Mouse (Mus musculus) thymus, postnatal 4 days (tissue): ENCODE measurements around the gene Atp8b4.
A peak's percentile ranks its signal among the peaks of the same experiment; 100 is the strongest.
"Not testable (repeated sequence)": the region's sequence is repeated elsewhere in the genome, so short reads cannot be mapped to it uniquely, and the experiment has no call there.

Experiments used
- DNase-seq: peaks from one replicate; pipeline ENCODE4 v3.0.0; 2021

Gene Atp8b4

DNA sequence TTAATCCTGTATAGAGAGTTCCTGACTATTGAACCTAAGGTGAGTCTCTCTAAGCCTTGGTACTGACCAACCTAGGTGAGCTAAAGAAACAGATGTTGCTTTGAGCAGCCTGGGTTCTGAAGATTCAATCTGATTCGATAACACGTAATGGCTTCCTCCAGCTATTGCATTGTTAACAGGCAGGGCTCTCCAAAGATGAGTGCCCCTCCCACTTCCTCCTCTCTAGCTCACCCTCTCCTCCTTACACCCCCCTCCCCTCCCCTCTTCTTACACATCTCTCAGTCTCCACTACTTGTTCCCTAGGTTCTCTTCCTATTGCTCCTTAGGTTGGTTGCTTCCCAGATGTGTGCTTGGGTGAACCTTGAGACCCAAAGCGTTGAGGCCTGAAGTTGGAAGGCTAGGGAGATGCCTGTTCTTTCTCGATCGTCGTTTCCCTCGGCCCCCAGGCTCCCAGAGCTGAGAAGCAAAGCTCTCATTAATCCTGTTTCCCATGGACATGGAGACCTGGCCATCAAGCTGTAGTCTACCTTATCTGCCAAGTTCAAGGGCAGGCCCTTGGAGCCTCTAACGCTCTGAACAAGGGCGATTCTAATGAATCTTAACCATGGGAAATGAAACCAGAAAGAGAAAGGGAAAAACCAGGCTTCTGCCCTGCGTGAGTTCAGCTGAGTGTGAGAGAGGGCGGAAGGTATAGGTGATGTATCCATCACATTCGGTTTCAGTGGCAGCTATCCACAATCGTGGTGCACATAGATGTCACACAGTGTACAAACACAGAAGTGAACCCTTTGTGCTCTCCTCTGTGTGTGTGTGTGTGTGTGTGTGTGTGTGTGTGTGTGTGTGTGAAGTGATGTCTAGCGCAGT, 4.4 kb downstream of the Atp8b4 start:
- DNase-seq = peak; percentile 36

DNA sequence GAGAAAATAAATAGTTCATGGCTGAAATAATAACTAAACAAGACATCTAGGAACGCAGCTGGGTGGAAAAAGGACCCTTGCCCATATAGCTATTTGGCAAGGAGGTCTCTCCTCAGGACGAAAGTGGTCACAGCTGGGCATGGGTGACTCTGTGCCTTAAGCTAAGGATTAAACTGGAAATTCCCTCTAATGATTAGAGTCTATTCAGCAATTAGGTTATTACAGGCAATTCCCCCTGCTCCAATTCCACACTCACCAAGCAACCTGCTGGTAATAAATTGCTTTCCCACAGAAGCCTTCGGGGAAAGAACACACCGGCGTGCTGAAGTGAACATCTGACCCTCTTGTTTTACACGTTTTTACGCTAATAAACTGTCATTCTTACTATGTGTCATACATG, 5.2 kb downstream of the Atp8b4 start:
- DNase-seq = no peak

DNA sequence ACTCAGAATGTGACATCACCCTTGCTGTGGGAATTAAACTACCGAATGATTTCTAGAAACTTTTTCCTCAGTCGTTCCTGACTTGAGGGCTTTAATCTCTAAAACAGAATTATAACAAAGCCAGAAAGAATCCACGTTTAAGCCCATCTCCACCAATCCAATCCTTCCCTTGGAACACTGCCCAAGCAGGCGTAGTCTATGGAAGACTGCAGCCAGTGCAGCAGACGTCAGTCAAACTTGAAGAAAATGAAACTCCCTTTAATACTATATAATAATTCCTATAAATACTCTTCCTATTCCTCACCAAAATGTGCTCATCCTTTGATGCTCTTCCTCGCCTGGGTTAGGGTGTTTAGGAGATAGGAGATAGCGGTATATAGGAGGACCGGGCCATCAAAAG, 7.2 kb downstream of the Atp8b4 start:
- DNase-seq = no peak

DNA sequence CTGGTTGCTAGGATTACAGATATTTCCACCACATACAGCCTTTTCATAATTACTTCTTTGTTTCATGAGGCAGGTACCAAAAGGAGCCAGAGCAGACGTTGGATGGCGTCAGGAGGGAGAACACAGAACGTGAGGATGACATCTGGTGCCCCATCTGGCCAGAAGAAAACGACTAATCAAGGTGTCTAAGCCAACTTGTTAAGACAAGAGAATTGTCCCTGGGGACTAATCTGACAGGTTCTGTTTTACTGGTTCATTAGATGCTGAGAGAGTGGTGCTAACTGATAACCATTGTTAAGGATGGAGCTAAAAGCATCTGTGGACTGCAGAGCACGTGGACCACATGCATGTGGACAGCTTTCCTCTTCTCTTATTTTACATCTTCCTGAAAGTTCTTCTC, 7.8 kb downstream of the Atp8b4 start:
- DNase-seq = no peak

DNA sequence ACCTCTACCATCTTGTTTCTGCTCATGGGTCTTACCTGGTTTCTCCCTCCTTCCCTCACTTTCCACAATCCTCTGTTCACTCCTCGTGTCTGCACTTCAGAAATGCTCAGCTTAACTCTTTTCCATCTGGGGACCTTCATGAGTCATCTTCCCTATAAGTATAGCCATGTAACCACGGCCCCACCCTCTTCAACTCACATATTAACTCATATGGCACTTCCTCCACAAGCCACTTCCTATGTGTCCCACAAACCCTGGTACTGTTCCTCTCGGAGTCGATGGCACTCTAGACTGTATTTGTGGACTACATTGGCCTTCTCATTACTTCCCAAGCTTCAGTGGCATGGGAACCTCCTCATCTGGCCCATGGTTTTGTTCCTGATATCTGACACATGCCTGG, 9.0 kb downstream of the Atp8b4 start:
- no peak for DNase-seq

DNA sequence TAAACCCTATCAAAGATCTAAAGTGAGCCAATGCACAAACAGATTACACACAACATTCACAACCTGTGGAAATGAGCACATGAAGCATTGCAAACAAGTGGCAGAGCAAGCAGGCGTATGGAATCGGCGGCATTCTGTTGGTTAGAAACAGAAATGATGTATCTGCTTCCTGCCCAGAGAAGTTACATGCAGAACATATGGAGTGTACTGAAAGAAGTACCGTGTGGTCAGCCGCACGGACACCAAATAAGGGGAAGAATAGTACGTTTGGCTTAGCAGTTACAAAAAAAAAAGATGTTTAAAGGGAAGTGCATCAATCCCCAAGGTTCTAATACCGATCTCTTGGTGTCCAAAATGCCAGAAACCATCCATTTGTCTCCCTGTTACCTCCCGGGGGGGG, 9.9 kb downstream of the Atp8b4 start:
- no peak for DNase-seq

DNA sequence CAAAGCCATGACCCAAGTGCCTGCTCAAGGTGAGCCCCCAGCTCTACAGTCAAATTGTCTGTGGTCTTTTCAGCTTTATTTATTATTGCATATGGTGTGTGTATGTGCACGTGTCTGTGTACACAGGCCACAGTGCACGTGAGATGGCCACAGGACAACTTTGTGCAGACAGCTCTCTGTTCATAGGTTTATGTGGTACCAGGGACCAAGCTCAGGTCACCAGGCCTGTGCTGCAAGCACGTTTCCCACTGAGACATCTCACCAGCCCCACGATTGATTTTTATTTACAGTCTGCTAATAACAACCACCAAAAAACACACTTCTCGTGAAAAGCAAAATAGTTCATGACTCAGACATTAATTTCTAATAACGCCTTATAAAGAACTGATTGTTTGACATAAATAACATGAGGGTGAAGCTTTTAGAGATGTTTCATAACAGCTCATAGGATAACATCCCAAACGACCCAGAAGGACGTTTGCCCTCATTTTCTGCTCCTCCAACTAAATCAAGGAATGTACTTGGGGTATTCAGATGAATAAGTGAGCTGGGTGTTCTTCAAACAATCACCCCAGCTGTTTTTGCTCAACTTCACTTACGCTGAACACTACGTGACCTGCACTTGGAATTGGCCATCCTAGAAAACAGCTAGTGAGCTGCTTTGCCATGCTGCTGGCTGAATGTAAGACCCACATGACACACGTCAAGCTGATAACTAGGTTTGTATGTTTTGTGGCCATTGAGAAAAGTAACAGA, 15.0 kb downstream of the Atp8b4 start:
- DNase-seq = no peak

DNA sequence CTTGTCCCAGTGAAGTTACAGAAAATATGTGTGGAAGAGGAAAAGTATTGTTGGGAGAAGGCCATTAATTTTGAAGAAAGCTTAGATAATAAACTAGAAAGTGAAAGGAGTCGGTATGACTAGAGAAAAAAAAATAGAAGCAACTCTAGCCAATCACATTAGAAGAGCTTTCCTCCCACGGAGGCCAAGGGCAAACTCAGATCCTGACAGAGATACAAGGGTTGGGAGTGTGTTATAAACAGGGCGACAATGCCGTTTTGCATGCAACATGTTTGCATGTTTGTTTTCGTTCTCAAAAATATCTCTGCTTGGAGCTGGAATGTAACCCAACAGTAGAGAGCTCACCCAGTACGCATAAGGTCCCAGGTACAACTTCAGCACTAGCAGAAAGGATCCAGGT, 17.1 kb downstream of the Atp8b4 start:
- no peak for DNase-seq

DNA sequence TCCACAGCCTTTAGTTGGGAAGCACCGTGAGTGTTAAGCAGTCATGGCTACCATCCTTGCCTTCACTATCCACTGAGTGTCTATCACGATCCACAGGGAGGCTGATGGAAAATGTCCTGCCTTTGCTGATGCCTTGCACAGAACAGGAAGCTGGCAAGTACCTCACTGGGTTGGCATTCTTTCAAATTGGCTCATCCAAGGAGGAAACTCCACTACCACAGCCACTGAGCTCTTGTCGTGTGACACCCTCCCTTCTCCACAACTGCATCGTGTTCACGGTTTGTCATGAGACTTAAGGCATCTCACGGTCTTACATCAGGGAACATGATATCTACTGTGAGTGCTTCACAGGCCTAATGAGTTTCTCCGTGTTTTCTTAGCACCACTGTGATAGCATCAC, 22.9 kb downstream of the Atp8b4 start:
- DNase-seq = no peak

DNA sequence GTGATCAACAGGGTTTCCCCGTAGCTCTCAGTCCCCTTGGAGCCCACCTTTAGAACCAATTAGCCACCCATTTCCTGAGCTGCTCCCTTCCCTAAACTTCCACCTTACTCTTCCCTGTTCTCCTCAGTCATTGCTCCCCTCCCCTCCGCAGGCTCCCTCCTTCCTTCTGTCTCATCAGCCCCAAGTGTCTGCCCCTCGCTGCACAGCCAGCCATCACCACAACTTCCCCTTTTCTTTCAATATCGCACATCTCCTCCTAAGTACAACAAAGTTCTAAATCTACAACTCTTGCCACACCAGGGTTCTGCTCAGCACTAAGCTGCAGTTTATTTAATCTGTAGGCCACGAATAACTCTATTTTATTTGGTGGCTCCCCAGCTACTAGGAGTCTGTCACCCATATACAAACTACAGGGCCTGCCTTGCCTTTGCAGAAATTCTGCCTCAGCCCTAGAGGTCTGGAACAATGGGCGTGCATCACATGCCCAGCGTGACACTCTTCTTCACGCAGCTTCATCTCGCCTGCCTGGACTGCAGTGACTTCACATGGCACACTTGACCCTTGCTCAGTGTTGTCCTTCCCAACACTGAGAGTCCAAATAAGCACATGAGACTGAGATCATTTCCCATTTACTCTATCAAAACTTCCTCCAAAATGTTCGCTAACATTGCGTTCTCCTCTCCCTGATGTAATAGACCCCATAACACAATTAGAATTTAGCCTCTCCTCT, 24.6 kb downstream of the Atp8b4 start:
- peak; percentile 47 for DNase-seq

DNA sequence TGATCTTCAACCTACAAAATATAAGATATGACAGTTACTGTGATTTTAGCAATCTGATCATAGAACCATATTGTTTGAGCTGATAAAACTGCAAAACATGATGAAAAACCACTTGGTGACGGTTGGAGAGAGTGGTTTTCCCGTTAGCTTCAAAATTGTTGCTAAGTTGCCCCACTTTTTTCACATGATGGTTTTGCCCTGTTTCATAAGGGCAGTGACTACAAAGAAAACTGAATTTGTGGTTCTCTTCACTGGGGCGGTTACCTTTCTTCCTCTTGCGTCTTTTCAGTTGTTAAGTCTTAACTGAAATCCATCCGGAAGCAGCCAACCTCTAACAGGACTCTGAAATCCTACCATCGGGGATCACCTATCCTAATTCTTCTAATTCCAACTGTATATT, 26.5 kb downstream of the Atp8b4 start:
- no peak for DNase-seq

DNA sequence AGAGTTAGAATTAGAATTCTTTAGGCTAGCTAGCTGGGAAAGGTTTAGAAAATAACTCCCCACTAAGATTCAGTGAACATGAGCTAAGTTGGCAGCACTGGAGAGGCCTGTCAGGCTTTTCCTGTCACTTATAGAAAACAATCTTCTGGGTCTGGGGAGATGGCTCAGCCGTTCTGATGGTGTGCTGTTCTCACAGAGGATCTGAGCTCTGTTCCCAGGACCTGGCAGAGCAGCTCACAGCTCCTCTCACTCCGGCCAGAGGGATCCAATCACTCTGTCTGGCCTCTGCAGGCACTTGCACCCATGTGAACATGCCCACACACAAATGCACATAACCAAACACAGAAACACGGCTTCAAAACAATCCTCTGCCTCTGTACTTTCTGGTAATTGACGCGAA, 27.6 kb downstream of the Atp8b4 start:
- DNase-seq = no peak

DNA sequence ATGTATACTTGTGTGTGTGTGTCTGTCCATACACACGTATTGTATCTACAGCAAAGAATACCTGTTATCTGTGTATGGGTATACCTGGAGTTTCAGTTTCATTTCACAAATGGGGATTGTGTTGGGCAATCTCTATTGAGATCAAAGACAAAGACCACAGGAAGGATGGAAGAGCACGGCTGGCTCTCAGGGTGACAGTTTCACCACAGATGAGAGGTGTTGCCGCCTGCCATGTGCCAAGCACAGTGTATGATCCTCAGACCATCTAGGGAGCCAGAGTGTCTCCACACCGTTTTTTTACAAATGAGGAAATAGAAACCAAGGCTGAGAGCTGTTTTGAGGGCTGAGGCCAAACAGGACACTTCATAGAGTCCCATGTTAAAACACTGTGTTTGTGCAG, 32.7 kb downstream of the Atp8b4 start:
- peak; percentile 40 for DNase-seq

DNA sequence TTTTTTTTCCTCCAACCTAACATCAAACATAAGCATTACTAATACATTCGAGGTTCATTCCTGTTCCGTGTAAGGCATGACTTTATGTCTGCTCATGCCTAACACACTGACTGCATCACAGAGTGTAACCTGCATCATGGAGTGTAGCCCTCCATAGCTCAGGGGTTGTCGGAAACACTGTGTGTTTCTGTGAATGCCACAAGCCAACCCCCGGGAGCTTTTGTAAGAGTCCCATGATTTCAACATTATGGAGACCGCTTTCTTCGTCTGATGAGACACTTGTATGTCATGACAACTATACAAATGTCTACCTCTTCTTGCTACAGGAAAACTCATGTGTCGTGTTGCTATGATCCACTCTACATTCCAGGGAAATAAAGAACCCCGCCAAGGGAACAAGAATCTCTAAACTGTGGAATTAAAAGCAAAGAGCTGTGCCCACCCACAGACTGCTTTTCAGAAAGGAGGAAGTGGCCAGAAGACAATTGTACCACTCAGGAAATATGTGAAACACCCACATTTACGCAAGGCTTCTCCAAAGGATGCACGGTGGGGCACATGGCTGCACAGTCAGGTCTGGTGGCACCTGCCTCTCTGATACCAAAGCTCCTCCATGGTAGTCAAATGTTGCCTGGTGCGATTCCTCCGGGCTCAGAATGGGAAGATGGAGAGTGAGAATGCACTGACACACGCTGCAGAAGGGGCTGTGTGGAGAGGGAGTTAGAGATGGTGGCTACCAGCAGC, 33.9 kb downstream of the Atp8b4 start:
- peak; percentile 53 for DNase-seq

DNA sequence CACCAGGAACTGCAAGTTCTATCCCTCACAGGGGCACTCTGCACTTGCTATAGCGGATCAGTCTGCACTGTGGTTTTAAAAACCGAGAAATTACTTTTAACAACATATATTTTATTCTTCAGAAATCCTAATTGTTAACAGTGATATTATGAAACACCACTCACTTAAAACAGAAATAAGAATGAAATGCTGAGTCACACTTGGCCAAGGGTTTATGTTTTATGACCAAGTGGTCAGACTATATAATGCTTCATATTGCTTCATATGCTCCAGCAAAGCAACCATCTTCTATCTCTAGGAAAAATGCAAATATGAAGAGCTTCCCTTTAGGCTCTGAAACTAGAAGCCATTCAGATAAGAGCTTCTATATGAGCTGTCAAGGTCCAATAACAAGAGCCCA, 41.8 kb downstream of the Atp8b4 start:
- DNase-seq = no peak

DNA sequence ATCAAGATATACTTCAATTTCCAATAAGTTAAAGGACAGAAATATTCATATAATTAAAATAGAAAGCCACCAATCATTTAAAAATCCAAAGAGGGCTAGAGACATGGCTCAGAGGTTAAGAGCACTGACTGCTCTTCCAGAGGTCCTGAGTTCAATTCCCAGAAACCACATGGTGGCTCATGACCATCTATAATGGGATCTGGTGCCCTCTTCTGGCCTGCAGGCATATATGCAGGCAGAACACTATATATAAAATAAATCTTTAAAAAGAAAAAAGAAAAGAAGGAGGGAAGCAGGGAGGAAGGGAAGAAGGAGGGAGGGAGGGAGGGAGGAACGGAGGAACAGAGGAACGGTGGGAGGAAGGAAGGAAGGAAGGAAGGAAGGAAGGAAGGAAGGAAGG, 42.7 kb downstream of the Atp8b4 start:
- DNase-seq = not testable (repeated sequence)

DNA sequence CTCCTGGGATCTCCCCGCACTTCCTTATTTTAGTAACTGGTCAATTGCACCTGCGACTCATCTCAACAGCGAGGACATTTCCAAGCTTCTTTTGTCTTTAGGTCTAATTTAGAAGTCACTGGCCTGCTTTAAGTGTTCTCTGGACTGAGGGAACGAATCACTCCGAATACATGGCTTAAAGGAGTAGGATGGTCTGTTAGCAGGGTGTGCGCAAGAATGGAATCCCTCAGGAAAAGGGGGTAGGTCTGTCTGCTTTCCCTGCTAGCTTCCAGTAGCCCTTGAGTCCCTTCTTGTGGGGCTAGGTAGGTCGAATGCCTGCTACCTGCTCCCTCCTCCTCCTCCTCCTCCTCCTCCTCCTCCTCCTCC, 49.6 kb downstream of the Atp8b4 start:
- no peak for DNase-seq

DNA sequence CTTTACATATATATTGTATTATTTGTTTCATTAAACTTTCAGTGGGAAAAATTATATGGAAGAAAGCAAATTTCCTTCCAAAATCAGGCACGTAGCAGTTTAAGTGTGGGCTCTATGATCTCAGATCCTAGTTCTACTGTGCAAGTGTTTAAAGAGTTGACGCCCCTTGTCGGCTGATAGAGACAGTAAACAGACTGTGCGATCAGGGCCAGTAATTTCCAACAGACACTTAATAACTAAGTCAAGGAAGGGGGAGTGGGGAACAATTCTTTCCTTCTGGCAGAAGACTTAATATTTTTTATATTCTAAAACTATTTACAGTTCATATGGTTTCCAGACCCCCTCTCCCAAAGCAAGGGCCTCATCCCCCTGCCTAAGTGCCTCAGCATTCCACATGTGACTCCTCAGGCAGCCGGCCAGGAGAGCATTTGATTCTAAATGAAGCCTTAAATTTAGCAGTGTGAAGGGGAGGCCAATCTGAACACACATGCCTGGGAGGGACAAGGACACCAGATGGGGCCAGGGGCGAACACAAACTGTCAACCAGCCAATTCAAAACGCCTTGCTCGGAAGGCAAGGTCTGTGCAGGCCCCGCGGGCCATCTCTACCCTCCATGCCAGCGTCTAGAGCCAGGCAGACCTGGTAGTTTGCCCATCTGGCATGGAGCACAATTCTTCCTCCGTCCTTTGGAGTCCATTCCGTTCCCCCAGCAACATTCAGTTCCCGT, 50.1 kb downstream of the Atp8b4 start:
- DNase-seq = no peak

DNA sequence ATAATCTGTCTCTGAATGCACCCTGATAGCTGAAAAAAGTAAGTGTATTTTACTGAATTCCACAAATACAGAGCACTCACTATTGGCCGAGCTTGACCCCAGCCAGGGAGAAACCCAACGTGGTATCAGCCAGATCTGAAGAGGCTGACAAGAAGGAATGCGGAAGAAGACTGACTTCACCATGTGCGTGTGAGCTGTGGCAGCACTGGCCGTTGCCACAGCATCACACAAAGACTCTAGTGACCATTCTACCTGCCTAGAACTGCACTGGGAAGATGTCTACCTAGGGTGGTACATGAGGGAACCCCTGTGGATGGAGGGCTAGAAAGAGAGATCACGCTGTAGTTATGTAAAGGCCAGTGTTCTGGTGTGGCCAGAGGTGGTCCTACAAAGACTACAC, 55.4 kb downstream of the Atp8b4 start:
- DNase-seq = no peak

DNA sequence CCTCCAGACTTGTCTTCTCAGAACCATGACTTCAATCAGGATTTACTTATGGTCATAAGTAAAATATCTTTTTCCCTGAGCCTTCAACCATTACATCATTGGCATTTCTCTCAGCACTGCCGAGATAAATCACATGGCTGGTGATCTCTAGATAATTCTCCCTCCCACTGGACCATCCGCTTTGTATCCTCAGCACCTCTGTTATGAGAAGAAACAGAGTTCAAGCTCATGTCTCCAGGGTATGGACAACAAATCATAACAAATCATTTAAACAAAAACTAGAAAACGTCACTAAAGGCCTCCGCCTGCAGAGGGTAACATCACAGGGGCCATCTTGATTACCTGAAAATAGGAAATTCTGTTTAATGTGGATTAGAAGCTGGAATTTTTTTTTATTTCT, 58.9 kb downstream of the Atp8b4 start:
- no peak for DNase-seq

DNA sequence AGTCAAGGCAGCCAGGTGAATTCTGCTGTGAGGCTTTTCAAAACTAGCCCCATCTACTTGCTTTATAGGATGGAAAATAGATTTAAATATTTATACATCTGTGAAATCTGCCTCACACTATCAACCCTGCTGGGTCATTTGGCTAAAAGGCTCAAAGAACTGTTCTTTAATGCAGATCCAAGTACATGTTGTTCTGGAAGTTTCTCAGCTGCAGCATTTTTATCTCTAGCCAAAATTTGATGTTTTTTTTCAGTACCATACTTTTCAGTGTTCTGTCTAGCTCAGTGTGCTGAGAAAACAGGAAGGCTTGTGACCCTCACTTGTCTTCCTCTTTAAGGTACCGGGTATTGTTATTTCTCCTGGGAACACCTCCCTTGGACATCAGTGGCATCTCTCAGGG, 65.8 kb downstream of the Atp8b4 start:
- no peak for DNase-seq

DNA sequence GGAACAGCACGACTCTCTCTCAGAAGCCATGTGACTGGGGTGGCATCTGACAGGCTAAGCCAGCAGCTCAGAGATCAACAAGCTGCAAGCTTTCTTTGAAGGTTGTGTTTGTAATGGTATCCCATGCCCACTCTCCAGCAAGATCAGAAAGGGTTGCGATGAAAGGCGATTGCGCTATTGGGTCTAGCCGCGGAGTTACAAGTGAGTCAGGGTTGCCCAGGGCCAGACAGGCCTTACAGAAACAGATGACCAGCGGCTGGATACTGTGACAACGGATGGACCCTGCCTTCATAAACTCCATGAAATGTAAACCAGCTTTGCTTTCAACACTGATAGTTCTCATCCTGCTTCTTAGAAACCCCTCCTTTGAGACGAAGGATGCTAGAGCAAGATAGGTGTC, 66.2 kb downstream of the Atp8b4 start:
- no peak for DNase-seq
